Mouse (Mus musculus): ENCODE results near the gene Sez6l2.

GRCm38 (mm10) chr7:127011051-127011450 is 60.7 kb downstream of the Sez6l2 start:
- TF ChIP-seq FLI1 (IDR thresholded peaks at IDR 0.05; ENCODE audit: low read length) (no peak), GATA1 (IDR thresholded peaks at IDR 0.05; ENCODE audit: borderline replicate concordance, low read length) (no peak)

Measured in megakaryocyte, embryonic 14.5 days (primary cell).